Mouse (Mus musculus): ENCODE results near the gene March6.

Gene March6

GRCm38 (mm10) chr15:31417409-31417795 is 113.5 kb downstream of the March6 start:
- DNase-seq (ENCODE audit: low spot score in 2 of 2), result no peak

GRCm38 (mm10) chr15:31415181-31415580 is 115.7 kb downstream of the March6 start:
- DNase-seq (ENCODE audit: low spot score in 2 of 2), result no peak

- no peak for DNase-seq (ENCODE audit: low spot score in 2 of 2)
Observed at GRCm38 (mm10) chr15:31414179-31414898, 116.5 kb downstream of the March6 start.

GRCm38 (mm10) chr15:31413662-31414061 is 117.2 kb downstream of the March6 start:
- no peak for DNase-seq (ENCODE audit: low spot score in 2 of 2)

GRCm38 (mm10) chr15:31412933-31413332 is 117.9 kb downstream of the March6 start:
- no peak for DNase-seq (ENCODE audit: low spot score in 2 of 2)

GRCm38 (mm10) chr15:31412436-31412835 is 118.4 kb downstream of the March6 start:
- DNase-seq (ENCODE audit: low spot score in 2 of 2), result no peak

GRCm38 (mm10) chr15:31407490-31407889 is 123.4 kb downstream of the March6 start:
- DNase-seq (ENCODE audit: low spot score in 2 of 2), result no peak

GRCm38 (mm10) chr15:31406881-31407280 is 124.0 kb downstream of the March6 start:
- no peak for DNase-seq (ENCODE audit: low spot score in 2 of 2)

All from natural killer cell, adult 2 months (primary cell).